Mouse (Mus musculus) forebrain, embryonic 16.5 days (tissue): ENCODE results near the gene Zfp710. TPM values are rescaled to one million over a fixed set of nuclear protein-coding genes. Genes with fewer than 3 reads are reported as not detected.
A peak's percentile ranks its signal among the peaks of the same experiment; 100 is the strongest.

Experiments used
- ATAC-seq: fragments of 200-750 bp; cut with Nextera tagmentation; 2 replicates; pipeline ENCODE4 v1.8.0; 2017; ENCODE audit warnings: mild to moderate bottlenecking, moderate library complexity
- H3K27ac ChIP-seq: fragments of 300-500 bp; sonication (generic); 2 replicates; pipeline ENCODE4 v1.5.1; 2014; ENCODE audit warnings: low read length, control low read depth
- H3K27me3 ChIP-seq: fragments of 300-500 bp; sonication (generic); replicated peaks from 2 replicates; pipeline ENCODE4 v1.6.1; 2014; ENCODE audit warnings: low read length; ENCODE audit not compliant: control insufficient read depth, insufficient read depth
- H3K36me3 ChIP-seq: fragments of 300-500 bp; sonication (generic); 2 replicates; pipeline ENCODE4 v1.6.1; 2014; ENCODE audit not compliant: control insufficient read depth, insufficient read depth
- H3K4me1 ChIP-seq: fragments of 300-500 bp; sonication (generic); replicated peaks from 2 replicates; pipeline ENCODE4 v1.6.1; 2014; ENCODE audit warnings: low read length; ENCODE audit not compliant: control insufficient read depth, insufficient read depth
- H3K4me2 ChIP-seq: fragments of 300-500 bp; sonication (generic); 2 replicates; pipeline ENCODE4 v1.6.1; 2014; ENCODE audit warnings: mild to moderate bottlenecking, low read length, control low read depth
- H3K4me3 ChIP-seq: fragments of 300-500 bp; sonication (generic); replicated peaks from 2 replicates; pipeline ENCODE4 v1.5.1; 2014; ENCODE audit warnings: mild to moderate bottlenecking, low read length, control low read depth
- H3K9ac ChIP-seq: fragments of 300-500 bp; sonication (generic); replicated peaks from 2 replicates; pipeline ENCODE4 v1.6.1; 2014; ENCODE audit warnings: low read depth, low read length, control low read depth
- H3K9me3 ChIP-seq: fragments of 300-500 bp; sonication (generic); 2 replicates; pipeline ENCODE4 v1.6.1; 2016; ENCODE audit warnings: low read length; ENCODE audit not compliant: control insufficient read depth
- WGBS: fragments of 180-500 bp; shearing (Covaris S2); extraction: QIAGEN DNeasy Blood & Tissue Kit; methylation state at CpG from one replicate; pipeline ENCODE4 v1.1.7; 2014; 5-methylcytosine and 5-hydroxymethylcytosine counted together
- polyA plus RNA-seq: library from polyadenylated mRNA; unstranded; fragments of >200 nt; fragmentation: Nextera tagmentation; extraction: Ambion mirVana; gene quantifications from 2 replicates; pipeline ENCODE4 v1.2.1, GENCODE M21; 2015

Gene Zfp710
- polyA plus RNA-seq, 1 experiment from 2014 or later, result 18.7 TPM

DNA sequence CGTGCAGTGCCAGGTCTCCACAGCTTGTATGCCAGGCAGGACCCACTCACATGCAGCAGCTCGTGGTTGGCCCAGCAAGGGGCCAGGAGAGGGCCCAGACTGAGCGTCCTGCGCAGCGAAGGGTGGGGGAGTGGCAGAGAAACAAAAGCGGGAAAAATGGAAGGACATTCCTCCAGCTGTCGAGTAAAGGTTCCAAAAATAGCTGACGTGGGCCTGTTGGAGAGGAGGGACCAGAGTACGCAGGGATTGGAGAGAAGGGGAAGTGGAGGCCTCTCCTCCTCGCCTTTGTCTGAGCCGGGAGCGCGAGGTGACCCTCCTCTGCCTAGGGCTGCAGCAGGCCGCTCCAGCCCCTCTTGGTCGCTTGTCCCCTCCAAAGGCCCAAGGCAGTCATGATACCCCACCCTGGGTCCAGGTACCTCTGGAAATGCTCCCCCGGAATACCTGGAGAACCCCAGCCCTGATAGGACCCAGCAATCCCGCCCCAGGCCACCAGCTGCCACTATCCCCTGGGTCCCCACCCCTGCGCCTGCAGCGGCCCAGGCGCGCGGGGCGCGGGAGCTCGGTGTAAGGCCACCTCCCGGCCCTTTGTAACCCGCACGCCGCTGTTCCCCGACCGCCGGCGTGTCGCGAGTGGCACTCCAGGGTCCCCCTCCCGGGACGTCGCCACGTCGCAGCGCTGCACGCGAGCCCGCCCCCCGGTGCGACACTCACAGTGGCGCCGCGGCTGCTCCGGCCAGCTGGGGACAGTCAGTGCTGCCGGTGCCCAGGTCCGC lies 90.0 kb downstream of the Zfp710 start:
- H3K27me3 ChIP-seq, result no peaks in the 10 kb centered on the region
- WGBS, result under 1% methylated on average over 41 of the region's 52 CpGs
- no peaks in the 10 kb centered on the region for H3K9me3 ChIP-seq
- no peaks in the 10 kb centered on the region for H3K36me3 ChIP-seq
- H3K4me1 ChIP-seq, result peaks cover 39% of the 10 kb centered on the region
- ATAC-seq, result peak; percentile 77
- peak overlapping the region; percentile 98 for H3K27ac ChIP-seq
- H3K9ac ChIP-seq, result peak overlapping the region; percentile 81
- peak overlapping the region; percentile 52 for H3K4me2 ChIP-seq
- peak overlapping the region; percentile 60 for H3K4me3 ChIP-seq

DNA sequence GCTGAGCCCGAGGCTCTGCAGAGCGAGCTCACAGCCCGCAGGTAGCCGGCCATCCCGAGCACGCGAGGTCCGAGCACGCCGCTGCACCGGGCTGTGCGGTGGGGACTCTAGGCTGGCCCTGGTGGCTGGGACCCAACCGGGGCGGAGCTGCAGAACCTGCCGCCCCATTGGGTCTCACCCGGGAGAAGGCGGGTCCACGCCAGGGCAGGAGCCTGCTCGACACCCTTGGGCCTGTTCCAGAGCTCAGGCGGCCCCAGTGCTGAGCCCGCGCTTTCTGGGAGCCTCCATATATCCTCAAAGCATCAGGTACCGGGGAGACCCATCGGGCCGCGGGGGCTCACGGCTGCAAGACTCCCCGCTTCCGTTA lies 90.6 kb downstream of the Zfp710 start, which contains the start of gene Idh2:
Gene Idh2 (minus strand): TSS at position 169 of the 367 bp plus-strand sequence.
- Histone ChIP-seq H3K9me3 (no peaks in the 10 kb centered on the region), H3K27me3 (no peaks in the 10 kb centered on the region), H3K36me3 (no peaks in the 10 kb centered on the region), H3K4me1 (peaks cover 39% of the 10 kb centered on the region), H3K9ac (peak within 1 kb of the TSS; percentile 81), H3K4me3 (peak within 1 kb of the TSS; percentile 60), H3K27ac (peak within 1 kb of the TSS; percentile 98), H3K4me2 (peak within 1 kb of the TSS; percentile 52)
- WGBS, result under 1% methylated on average over 26 of the region's 29 CpGs
- ATAC-seq, result peak; percentile 96

DNA sequence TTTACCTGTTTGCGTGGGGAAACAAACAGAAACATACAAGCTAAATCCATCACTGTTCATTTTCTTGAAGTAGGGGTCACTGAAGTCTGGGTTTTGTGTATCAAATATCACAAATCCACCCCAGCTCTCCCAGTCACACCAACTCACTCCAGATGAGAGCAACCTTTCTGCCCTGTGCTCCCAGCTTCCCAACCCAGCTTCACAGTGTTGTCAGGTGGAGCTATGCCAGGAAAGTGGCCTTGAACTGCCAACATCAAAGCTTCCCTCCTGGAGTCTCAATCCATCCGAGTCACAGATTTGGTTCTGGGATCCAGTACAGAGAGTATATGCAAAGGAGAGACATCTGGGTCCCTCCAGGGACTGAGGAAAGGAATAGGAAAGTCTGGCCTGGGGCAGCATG lies 91.5 kb downstream of the Zfp710 start:
- no peak for ATAC-seq
- H3K27me3 ChIP-seq, result no peaks in the 10 kb centered on the region
- peak overlapping the region; percentile 60; the same call in 1 of the 2 replicates for H3K4me3 ChIP-seq
- peak overlapping the region; percentile 81; the same call in 1 of the 2 replicates for H3K9ac ChIP-seq
- H3K4me1 ChIP-seq, result peaks cover 38% of the 10 kb centered on the region
- H3K36me3 ChIP-seq, result no peaks in the 10 kb centered on the region
- no peak overlapping the region for H3K27ac ChIP-seq
- H3K9me3 ChIP-seq, result no peaks in the 10 kb centered on the region
- WGBS, result 67% methylated on average over 2 of the region's 2 CpGs
- peak overlapping the region; percentile 52; the same call in 1 of the 2 replicates for H3K4me2 ChIP-seq

GRCm38 (mm10) chr7:80119198-80119597 lies 94.6 kb downstream of the Zfp710 start:
- WGBS, result 79% methylated on average over 4 of the region's 4 CpGs
- no peak for ATAC-seq
- Histone ChIP-seq H3K36me3 (no peaks in the 10 kb centered on the region), H3K4me3 (no peak overlapping the region), H3K27me3 (no peaks in the 10 kb centered on the region), H3K4me2 (no peak overlapping the region), H3K9me3 (no peaks in the 10 kb centered on the region), H3K4me1 (peaks cover 11% of the 10 kb centered on the region), H3K9ac (no peak overlapping the region), H3K27ac (no peak overlapping the region)

GRCm38 (mm10) chr7:80121083-80121482 lies 96.5 kb downstream of the Zfp710 start:
- WGBS, result 59% methylated on average over 5 of the region's 5 CpGs
- Histone ChIP-seq H3K4me3 (no peak overlapping the region), H3K4me2 (no peak overlapping the region), H3K27ac (no peak overlapping the region), H3K27me3 (no peaks in the 10 kb centered on the region), H3K36me3 (no peaks in the 10 kb centered on the region), H3K9me3 (no peaks in the 10 kb centered on the region), H3K4me1 (peaks cover 3% of the 10 kb centered on the region), H3K9ac (no peak overlapping the region)
- no peak for ATAC-seq

DNA sequence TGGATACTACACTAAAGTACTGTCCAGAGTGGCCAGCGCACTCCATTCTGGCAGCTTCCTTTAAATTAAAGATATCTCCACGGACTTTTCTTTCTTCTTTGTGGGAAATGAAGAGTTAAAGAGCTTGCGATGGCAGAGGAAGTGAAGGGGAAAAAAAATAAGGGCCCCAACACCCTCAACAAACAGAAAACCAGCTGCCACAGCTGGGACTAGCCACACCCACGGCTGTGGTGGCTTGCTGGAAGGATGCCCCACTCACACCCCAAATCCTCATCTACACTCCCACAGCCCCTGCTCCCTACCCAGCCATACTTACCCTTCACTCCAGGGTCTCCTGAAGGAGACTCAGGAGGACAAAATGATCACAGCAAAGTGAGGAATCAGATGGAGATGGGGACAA lies 98.5 kb downstream of the Zfp710 start:
- Histone ChIP-seq H3K4me2 (no peak overlapping the region), H3K36me3 (no peaks in the 10 kb centered on the region), H3K4me1 (no peaks in the 10 kb centered on the region), H3K4me3 (no peak overlapping the region), H3K9ac (no peak overlapping the region), H3K27ac (no peak overlapping the region), H3K9me3 (no peaks in the 10 kb centered on the region), H3K27me3 (no peaks in the 10 kb centered on the region)
- ATAC-seq, result no peak
- 55% methylated on average over 4 of the region's 4 CpGs for WGBS

- no peak overlapping the region for H3K27ac ChIP-seq
- 88% methylated on average over 2 of the region's 2 CpGs for WGBS
- H3K4me2 ChIP-seq, result no peak overlapping the region
- H3K27me3 ChIP-seq, result no peaks in the 10 kb centered on the region
- no peaks in the 10 kb centered on the region for H3K9me3 ChIP-seq
- H3K9ac ChIP-seq, result no peak overlapping the region
- ATAC-seq, result no peak
- H3K4me1 ChIP-seq, result no peaks in the 10 kb centered on the region
- no peaks in the 10 kb centered on the region for H3K36me3 ChIP-seq
- no peak overlapping the region for H3K4me3 ChIP-seq
Observed at GRCm38 (mm10) chr7:80123672-80124071, 99.1 kb downstream of the Zfp710 start.

DNA sequence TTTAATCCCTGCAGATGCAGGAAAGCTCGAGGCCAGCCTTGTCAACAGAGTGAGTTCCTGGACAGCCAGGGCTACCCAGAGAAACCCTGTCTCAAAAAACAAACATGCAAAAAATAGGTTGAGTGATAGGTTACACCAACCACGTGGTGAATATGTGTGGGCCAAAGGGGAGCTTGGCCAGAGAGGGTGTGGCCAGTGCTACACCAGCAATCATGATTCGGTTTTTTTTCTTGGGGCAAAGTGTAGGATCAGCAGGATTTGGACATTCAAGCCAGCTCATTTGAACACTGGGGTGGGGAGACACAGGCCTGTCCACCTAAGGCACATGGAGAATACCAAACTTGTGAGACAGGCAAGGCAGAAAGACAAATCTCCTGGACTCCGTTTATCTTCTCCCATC lies 104.7 kb downstream of the Zfp710 start:
- Histone ChIP-seq H3K27ac (no peak overlapping the region), H3K4me1 (peaks cover 3% of the 10 kb centered on the region), H3K9ac (no peak overlapping the region), H3K4me3 (no peak overlapping the region), H3K27me3 (no peaks in the 10 kb centered on the region), H3K9me3 (no peaks in the 10 kb centered on the region), H3K36me3 (no peaks in the 10 kb centered on the region), H3K4me2 (no peak overlapping the region)
- 66% methylated on average over 4 of the region's 4 CpGs for WGBS
- ATAC-seq, result no peak

GRCm38 (mm10) chr7:80130344-80131055 lies 105.9 kb downstream of the Zfp710 start:
- H3K36me3 ChIP-seq, result no peaks in the 10 kb centered on the region
- H3K27me3 ChIP-seq, result no peaks in the 10 kb centered on the region
- ATAC-seq, result no peak
- WGBS, result 47% methylated on average over 12 of the region's 12 CpGs
- no peak overlapping the region for H3K27ac ChIP-seq
- H3K4me3 ChIP-seq, result no peak overlapping the region
- H3K9ac ChIP-seq, result no peak overlapping the region
- peaks cover 11% of the 10 kb centered on the region for H3K4me1 ChIP-seq
- no peaks in the 10 kb centered on the region for H3K9me3 ChIP-seq
- H3K4me2 ChIP-seq, result no peak overlapping the region
